Mouse (Mus musculus) heart, postnatal 25 days (tissue): ENCODE results near the gene Shox2. TPM values are rescaled to one million over a fixed set of nuclear protein-coding genes. Genes with fewer than 3 reads are reported as not detected.

Source experiments
- DNase-seq: peaks from one replicate; pipeline ENCODE4 v3.0.0; 2022; ENCODE audit warnings: low spot score
- intact Hi-C: fragments of 180-260 bp; cut with DNase I; formaldehyde crosslinking; loops from one replicate; pipeline ENCODE4 v1.15.1; 2025
- total RNA-seq, 2 experiments: library from RNA; stranded (reverse); gene quantifications; 2 replicates each; pipeline ENCODE4 v1.2.3; 2021

Gene Shox2
- total RNA-seq, result 1 to 10 TPM; 1.0 to 1.1 TPM

GRCm38 (mm10) chr3:66981706-66982105, at the start of gene Shox2:
Gene Shox2, minus strand, starts transcription at chr3:66981771.
- DNase-seq, result no peak
- intact Hi-C loops, result loop anchor here (10.0 kb wide), 1 partner anchor 593 kb away; no protein-coding TSS in a partner anchor

GRCm38 (mm10) chr3:66996820-66997219, 15.2 kb upstream of the Shox2 start:
- no peak for DNase-seq
- intact Hi-C loops, result no loop called here

DNA sequence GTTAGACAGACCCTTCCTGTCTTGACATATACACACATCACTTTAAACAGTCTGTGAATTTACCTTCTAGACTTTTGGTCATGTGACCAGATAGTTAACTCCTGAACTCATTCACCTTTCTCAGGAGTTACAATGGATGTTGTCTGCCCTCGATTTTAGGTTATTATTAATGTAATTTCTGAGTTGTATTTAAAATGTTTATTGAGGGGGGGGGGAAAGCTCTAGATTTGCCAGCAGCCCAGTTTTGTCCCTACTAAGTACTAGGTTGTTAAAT, 4.7 kb upstream of the Shox2 start:
- intact Hi-C loops, result loop anchor here (10.0 kb wide), 1 partner anchor 589 kb away; no protein-coding TSS in a partner anchor
- DNase-seq, result no peak

- DNase-seq, result peak; percentile 34
Observed at GRCm38 (mm10) chr3:66985539-66986286, 4.1 kb upstream of the Shox2 start.

DNA sequence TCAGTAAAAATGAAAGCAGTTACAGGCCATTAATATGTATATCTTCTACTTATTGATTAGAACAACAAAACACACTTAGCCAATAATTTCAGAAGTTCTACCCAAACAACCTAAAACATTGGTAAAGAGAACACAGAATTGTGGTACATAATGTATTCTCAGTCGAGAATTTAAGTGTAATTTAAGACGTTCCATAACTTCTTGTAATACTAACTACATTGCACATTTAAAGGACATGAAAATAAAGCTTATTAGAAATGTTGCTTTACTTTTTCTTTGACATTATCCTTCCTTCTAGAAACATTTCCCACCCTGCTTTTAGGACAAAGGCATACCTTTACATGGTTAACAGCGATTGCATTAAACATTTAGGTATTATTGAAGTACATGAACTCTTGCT, 1.9 kb upstream of the Shox2 start:
- intact Hi-C loops, result loop anchor here (10.0 kb wide), 1 partner anchor 591 kb away; no protein-coding TSS in a partner anchor
- no peak for DNase-seq

More at GRCm38 (mm10) chr3:66985539-66986286, 4.1 kb upstream of the Shox2 start:
- intact Hi-C loops, result loop anchor here (10.0 kb wide), 1 partner anchor 589 kb away; no protein-coding TSS in a partner anchor

DNA sequence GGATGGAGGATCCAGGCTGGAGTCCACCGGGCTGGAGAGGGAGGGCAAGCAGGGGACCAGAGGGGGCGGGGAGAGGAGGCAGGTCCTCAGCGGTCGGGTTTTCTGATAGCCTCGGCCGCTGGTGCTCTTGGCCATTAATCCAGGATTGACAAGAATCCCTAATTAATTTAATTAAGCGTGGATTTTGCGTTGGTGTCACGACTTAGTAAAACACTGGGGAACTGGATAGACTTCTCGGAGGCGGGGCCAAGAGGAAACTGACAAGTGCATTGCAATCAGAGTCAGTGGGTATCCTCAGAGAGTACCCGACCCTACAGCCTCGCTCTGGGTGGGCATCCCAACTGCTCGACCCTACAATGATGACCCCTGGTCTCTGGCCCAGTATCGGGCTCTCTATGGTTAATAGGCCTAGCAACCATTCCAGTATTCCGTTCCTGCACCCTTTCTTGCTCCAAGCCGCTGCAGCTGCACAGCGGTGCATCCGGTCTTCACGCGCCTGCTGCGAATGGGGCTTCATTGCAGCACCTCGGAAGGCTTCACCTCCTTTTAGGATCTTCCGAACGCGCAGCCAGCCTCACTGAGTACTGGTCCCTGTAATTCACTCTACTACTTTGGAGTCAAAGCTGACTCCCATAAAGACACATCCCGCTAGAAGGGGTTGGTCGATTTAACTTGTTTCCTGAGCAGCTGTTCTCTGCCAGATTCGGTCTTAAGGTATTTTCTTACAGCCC, 775 bp upstream of the Shox2 start:
- intact Hi-C loops, result loop anchor here (10.0 kb wide), 1 partner anchor 592 kb away; no protein-coding TSS in a partner anchor
- no peak for DNase-seq

- intact Hi-C loops, result loop anchor here (10.0 kb wide), 1 partner anchor 594 kb away; no protein-coding TSS in a partner anchor
- peak; percentile 13 for DNase-seq
Observed at GRCm38 (mm10) chr3:66981101-66981661, 390 bp downstream of the Shox2 start, which contains the start of gene Rsrc1. Gene Rsrc1, plus strand, starts transcription at chr3:66981390.

GRCm38 (mm10) chr3:66980111-66980975, 1.2 kb downstream of the Shox2 start:
- intact Hi-C loops, result loop anchor here (10.0 kb wide), 1 partner anchor 594 kb away; no protein-coding TSS in a partner anchor
- DNase-seq, result no peak

GRCm38 (mm10) chr3:66979491-66979890, 2.1 kb downstream of the Shox2 start:
- no peak for DNase-seq
- intact Hi-C loops, result no loop called here

- DNase-seq, result no peak
- intact Hi-C loops, result no loop called here
Observed at GRCm38 (mm10) chr3:66978457-66979381, 2.9 kb downstream of the Shox2 start.

DNA sequence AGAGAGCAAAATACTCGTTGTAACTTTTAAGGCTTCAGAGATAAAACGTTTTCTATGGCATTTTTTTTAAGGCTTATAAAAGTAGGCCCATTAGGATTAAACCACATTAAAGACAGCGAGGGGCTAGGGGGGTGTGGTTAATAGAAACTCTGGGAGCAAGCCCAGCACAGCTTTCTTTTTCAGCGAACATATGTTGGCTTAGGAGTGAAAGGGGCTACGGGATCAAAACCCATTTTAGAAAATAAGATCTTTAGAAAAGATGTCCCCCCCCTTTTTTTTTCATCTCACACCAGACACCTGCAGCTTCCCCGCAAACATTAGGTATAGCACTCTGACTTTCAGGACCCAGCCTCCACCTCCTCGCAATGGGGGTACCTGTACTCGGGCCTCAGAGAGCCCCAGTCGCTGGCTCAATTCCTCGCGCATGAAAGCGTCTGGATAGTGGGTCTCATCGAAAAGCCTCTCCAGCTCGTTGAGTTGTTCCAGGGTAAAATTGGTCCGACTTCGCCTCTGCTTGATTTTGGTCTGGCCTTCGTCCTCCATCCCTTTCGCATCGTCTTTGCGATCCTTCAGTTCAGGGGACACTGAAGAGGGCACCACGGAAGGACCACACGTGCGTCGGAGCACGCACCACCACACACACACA, 3.6 kb downstream of the Shox2 start:
- no peak for DNase-seq
- intact Hi-C loops, result no loop called here

DNA sequence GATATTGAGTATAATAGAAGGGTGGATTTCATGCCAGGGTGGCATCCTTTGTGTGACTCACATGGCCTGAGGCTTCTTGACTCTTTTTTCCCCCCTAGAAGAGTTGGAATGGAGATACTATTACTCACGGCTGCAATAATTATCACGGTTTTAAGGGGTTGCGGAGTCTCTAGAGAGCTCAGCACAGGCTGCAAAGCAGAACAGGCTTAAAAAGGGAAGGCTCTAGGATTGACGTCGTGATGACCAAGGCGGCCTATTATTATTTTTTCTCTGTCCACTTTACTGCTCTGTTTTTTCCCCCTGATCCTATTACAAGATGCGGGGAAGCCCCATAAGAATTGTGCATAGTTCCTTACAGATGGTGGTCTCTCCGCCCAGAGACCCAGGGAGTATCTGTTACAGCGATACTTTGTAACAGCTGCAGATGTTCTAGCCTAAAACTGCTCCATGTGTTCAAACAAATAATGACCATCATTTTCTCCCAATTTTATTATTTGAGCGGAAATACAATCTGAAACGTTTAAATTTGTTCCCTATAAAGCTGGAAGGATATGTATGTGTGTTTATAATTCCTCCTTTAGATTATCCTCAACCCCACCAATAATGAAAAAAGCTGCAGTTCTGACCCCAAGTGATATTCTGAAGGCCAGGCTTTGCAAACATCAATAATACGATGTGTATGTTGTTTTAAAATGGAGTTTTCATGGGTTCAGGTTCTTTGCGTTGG, 4.5 kb downstream of the Shox2 start:
- DNase-seq, result no peak
- intact Hi-C loops, result no loop called here

- intact Hi-C loops, result no loop called here
- no peak for DNase-seq
Observed at GRCm38 (mm10) chr3:66974501-66974900, 7.1 kb downstream of the Shox2 start.

- intact Hi-C loops, result no loop called here
- no peak for DNase-seq
Observed at GRCm38 (mm10) chr3:66973391-66973943, 8.1 kb downstream of the Shox2 start.

DNA sequence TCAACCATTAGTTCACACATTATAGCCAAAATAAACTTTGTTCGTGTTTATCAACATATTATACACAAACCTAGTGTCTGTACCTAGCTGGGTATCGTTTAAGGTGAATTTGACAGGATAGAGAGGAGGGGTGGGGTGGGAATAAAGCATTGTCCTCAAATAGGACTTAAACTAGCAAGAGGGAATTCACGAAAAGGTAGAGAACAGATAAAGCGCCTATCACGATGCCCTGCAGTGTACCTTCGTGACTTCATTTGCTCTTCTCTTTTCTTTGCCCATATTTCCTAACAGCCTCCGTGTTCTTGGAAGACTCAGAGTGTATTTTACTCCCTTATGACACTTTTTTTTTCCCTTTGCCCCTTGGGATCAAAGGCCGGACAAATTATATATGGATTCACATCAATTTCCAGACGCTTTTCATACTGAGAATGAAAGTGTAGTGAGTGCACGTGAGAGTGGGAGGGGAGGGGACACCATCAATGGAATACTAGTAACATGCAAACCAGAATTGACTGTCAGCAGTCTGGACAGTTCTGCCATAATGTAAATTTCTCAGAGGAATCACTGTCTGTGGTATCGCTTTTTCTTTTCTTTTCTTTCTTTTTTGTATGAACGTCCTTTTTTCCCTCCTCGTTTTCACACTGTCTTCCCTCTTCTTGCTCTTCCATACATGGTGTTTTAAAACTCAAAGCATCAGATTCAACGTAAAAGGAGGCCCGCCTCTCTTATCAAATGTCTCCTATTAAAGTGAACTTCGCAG, 9.2 kb downstream of the Shox2 start:
- intact Hi-C loops, result no loop called here
- DNase-seq, result no peak

GRCm38 (mm10) chr3:66970661-66971331, 10.8 kb downstream of the Shox2 start:
- intact Hi-C loops, result no loop called here
- no peak for DNase-seq
